In genomic region chr12:116788346-116788745, GRCm38 (mm10) we compare ENCODE assay signal across 14 mouse cellular contexts.
"Had no signal": no experiment of that assay in that cellular context is flagged by ENCODE, and none has a peak within 500 bp of the region (broad histone marks: within the 10 kb centered on the region; RNA-seq: fewer than 3 reads in every experiment).

No protein-coding gene starts in this region.

- DNase-seq: kidney, adult 18-20 months; kidney, adult 9 months; kidney, postnatal 14 days; kidney, postnatal 4 days; layer of hippocampus, adult 9-11 months; liver, embryonic 13.5 days; right cerebral cortex, postnatal 25 days; spleen, adult 18-20 months; thymus, postnatal 25 days had no signal

- H3K4me1 ChIP-seq: intestine, embryonic 15.5 days; liver, embryonic 13.5 days; lung, embryonic 15.5 days; midbrain, embryonic 12.5 days; stomach, embryonic 15.5 days had no signal

- H3K27ac ChIP-seq: intestine, embryonic 15.5 days; liver, embryonic 13.5 days; lung, embryonic 15.5 days; midbrain, embryonic 12.5 days; stomach, embryonic 15.5 days had no signal

- H3K27me3 ChIP-seq: intestine, embryonic 15.5 days; liver, embryonic 13.5 days; lung, embryonic 15.5 days; midbrain, embryonic 12.5 days; stomach, embryonic 15.5 days had no signal

- H3K9me3 ChIP-seq: intestine, embryonic 15.5 days; liver, embryonic 13.5 days; lung, embryonic 15.5 days; midbrain, embryonic 12.5 days; stomach, embryonic 15.5 days had no signal

- ATAC-seq: intestine, embryonic 15.5 days; midbrain, embryonic 16.5 days had no signal

- H3K4me2 ChIP-seq: intestine, embryonic 15.5 days; liver, embryonic 13.5 days; lung, embryonic 15.5 days; midbrain, embryonic 12.5 days; stomach, embryonic 15.5 days had no signal

- H3K9ac ChIP-seq: intestine, embryonic 15.5 days; liver, embryonic 13.5 days; lung, embryonic 15.5 days; midbrain, embryonic 12.5 days; stomach, embryonic 15.5 days had no signal

- H3K4me3 ChIP-seq: intestine, embryonic 15.5 days; liver, embryonic 13.5 days; lung, embryonic 15.5 days; midbrain, embryonic 12.5 days; stomach, embryonic 15.5 days had no signal

- H3K36me3 ChIP-seq: intestine, embryonic 15.5 days; liver, embryonic 13.5 days; lung, embryonic 15.5 days; midbrain, embryonic 12.5 days; stomach, embryonic 15.5 days had no signal
